Mouse (Mus musculus) C2C12 (cell line): ENCODE measurements at regions not wholly inside any gene's neighbourhood (a gene's known extent, or its start where the extent isn't known, plus 50 kb on each side); places are given as distances from the start of the nearest gene placed in this dataset.

Source experiments
- H3K27me3 ChIP-seq: one replicate; pipeline ENCODE4 v1.6.1; 2011; ENCODE audit not compliant: control insufficient read depth, insufficient read depth, insufficient read length
- H3K36me3 ChIP-seq: one replicate; pipeline ENCODE4 v1.6.1; 2011; ENCODE audit not compliant: control insufficient read depth, insufficient read depth
- H3K4me3 ChIP-seq: one replicate; pipeline ENCODE4 v1.5.1; 2011; ENCODE audit warnings: mild to moderate bottlenecking, control low read depth; ENCODE audit not compliant: poor library complexity, insufficient read depth, severe bottlenecking
- H3K79me2 ChIP-seq: one replicate; pipeline ENCODE4 v1.6.1; 2011; ENCODE audit not compliant: control insufficient read depth, insufficient read depth
- H3K79me3 ChIP-seq: one replicate; pipeline ENCODE4 v1.6.1; 2011; ENCODE audit warnings: low read depth, control low read depth
- H3ac ChIP-seq: one replicate; pipeline ENCODE3; 2011; ENCODE audit warnings: low read depth; ENCODE audit not compliant: control insufficient read depth, insufficient read length
- CEBPB ChIP-seq: IDR thresholded peaks from one replicate; pipeline ENCODE4 v1.6.1; 2011; ENCODE audit warnings: low read depth, mild to moderate bottlenecking, control low read depth, moderate library complexity
- CTCF ChIP-seq: IDR thresholded peaks from one replicate; pipeline ENCODE4 v1.5.1; 2011; ENCODE audit not compliant: control insufficient read depth, insufficient read depth, insufficient read length
- FOSL1 ChIP-seq: IDR thresholded peaks from one replicate; pipeline ENCODE4 v1.8.0; 2011; ENCODE audit warnings: mild to moderate bottlenecking, low read length; ENCODE audit not compliant: poor library complexity, insufficient read depth, severe bottlenecking
- MAX ChIP-seq: IDR thresholded peaks from one replicate; pipeline ENCODE4 v1.6.1; 2011; ENCODE audit warnings: mild to moderate bottlenecking, control low read depth
- MYOD1 ChIP-seq: IDR thresholded peaks from one replicate; pipeline ENCODE4 v1.6.1; 2011; ENCODE audit warnings: low read depth; ENCODE audit not compliant: control insufficient read depth, insufficient read length
- MYOG ChIP-seq: IDR thresholded peaks from one replicate; pipeline ENCODE4 v1.6.1; 2011; ENCODE audit not compliant: control insufficient read depth, insufficient read length; ENCODE audit errors: extremely low read depth
- USF1 ChIP-seq: IDR thresholded peaks from one replicate; pipeline ENCODE4 v1.6.1; 2011; ENCODE audit warnings: low read depth, mild to moderate bottlenecking, control low read depth, moderate library complexity

- no peak overlapping the region for H3ac ChIP-seq
- H3K4me3 ChIP-seq, result no peak overlapping the region
- H3K79me3 ChIP-seq, result no peaks in the 10 kb centered on the region
- H3K36me3 ChIP-seq, result no peaks in the 10 kb centered on the region
- TF ChIP-seq CTCF (no peak), USF1 (no peak), MYOG (no peak), MAX (no peak), FOSL1 (no peak), MYOD1 (no peak), CEBPB (no peak)
- H3K27me3 ChIP-seq, result peaks cover under 1% of the 10 kb centered on the region
- H3K79me2 ChIP-seq, result no peaks in the 10 kb centered on the region
Observed at GRCm38 (mm10) chr15:87904436-87904835, 360.3 kb downstream of the Fam19a5 start.

- TF ChIP-seq FOSL1, result no peak
- no peak for TF ChIP-seq CEBPB
- TF ChIP-seq CTCF, result no peak
- no peak for TF ChIP-seq MYOD1
- no peak for TF ChIP-seq MAX
- no peak for TF ChIP-seq MYOG
- no peak for TF ChIP-seq USF1
- H3K36me3 ChIP-seq, result no peaks in the 10 kb centered on the region
- no peaks in the 10 kb centered on the region for H3K79me3 ChIP-seq
- H3K4me3 ChIP-seq, result no peak overlapping the region
- peaks cover 5% of the 10 kb centered on the region for H3K27me3 ChIP-seq
- no peaks in the 10 kb centered on the region for H3K79me2 ChIP-seq
- H3ac ChIP-seq, result no peak overlapping the region
Observed at GRCm38 (mm10) chr15:87906310-87906709, 362.2 kb downstream of the Fam19a5 start.

GRCm38 (mm10) chr15:87922091-87922490, 378.0 kb downstream of the Fam19a5 start:
- Histone ChIP-seq H3ac (no peak overlapping the region), H3K27me3 (no peaks in the 10 kb centered on the region), H3K79me2 (no peaks in the 10 kb centered on the region), H3K36me3 (no peaks in the 10 kb centered on the region), H3K79me3 (no peaks in the 10 kb centered on the region), H3K4me3 (no peak overlapping the region)
- TF ChIP-seq CTCF (no peak), MYOG (no peak), MAX (no peak), CEBPB (no peak), FOSL1 (no peak), MYOD1 (no peak), USF1 (no peak)

- no peaks in the 10 kb centered on the region for H3K36me3 ChIP-seq
- no peaks in the 10 kb centered on the region for H3K79me2 ChIP-seq
- no peaks in the 10 kb centered on the region for H3K79me3 ChIP-seq
- H3K27me3 ChIP-seq, result no peaks in the 10 kb centered on the region
- no peak overlapping the region for H3ac ChIP-seq
- H3K4me3 ChIP-seq, result no peak overlapping the region
- TF ChIP-seq MYOG (no peak), USF1 (no peak), FOSL1 (no peak), MYOD1 (no peak)
Observed at GRCm38 (mm10) chr15:87922781-87923446, 378.8 kb downstream of the Fam19a5 start.

- Histone ChIP-seq H3K79me3 (no peaks in the 10 kb centered on the region), H3K27me3 (no peaks in the 10 kb centered on the region), H3K36me3 (no peaks in the 10 kb centered on the region), H3ac (no peak overlapping the region), H3K4me3 (no peak overlapping the region), H3K79me2 (no peaks in the 10 kb centered on the region)
- no peak for TF ChIP-seq MYOG
- no peak for TF ChIP-seq CEBPB
- no peak for TF ChIP-seq FOSL1
- no peak for TF ChIP-seq CTCF
- TF ChIP-seq USF1, result no peak
- no peak for TF ChIP-seq MYOD1
- TF ChIP-seq MAX, result no peak
Observed at GRCm38 (mm10) chr15:87923906-87924305, 379.8 kb downstream of the Fam19a5 start.

- H3K36me3 ChIP-seq, result no peaks in the 10 kb centered on the region
- no peak overlapping the region for H3K4me3 ChIP-seq
- H3K79me3 ChIP-seq, result no peaks in the 10 kb centered on the region
- no peaks in the 10 kb centered on the region for H3K79me2 ChIP-seq
- TF ChIP-seq CTCF, result no peak
- TF ChIP-seq MAX, result no peak
- no peaks in the 10 kb centered on the region for H3K27me3 ChIP-seq
- no peak overlapping the region for H3ac ChIP-seq
Observed at GRCm38 (mm10) chr15:87936041-87936440, 391.9 kb downstream of the Fam19a5 start.
